Mouse (Mus musculus): Measurements from ENCODE around the gene Tspan33. TPM values are rescaled to one million over a fixed set of nuclear protein-coding genes. Genes with fewer than 3 reads are reported as not detected.
A peak's percentile ranks its signal among the peaks of the same experiment; 100 is the strongest.

Gene Tspan33
- 5.0 and 5.2 TPM in 2 replicates for polyA plus RNA-seq (2014; fragmentation: Nextera tagmentation; extraction: Ambion mirVana)

DNA sequence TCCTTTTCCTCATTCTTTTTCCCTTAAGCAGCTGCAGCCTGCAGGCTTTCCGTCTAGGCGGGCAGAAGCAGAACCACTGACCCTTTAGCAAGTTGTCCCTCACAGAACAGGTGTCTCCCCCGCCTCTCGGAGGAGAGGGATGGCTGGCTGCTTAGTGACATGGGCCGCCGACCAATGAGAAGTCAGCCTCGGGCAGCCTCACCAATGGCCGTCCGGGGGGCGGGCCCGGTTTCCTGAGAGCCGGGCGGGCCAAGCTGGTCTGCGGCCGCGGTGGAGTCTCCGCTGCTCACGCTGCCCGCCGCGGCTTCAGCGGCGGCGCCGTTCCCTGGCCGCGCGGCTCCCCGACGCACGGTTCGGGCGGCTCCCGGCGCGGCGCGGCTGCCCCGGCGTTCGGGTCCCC lies at the start of gene Tspan33:
Gene Tspan33, plus strand, starts transcription at position 270 of the 400 bp plus-strand sequence.
- H3K4me2 ChIP-seq (ENCODE audit: low read depth): peak within 1 kb of the TSS; percentile 100
- H3K4me1 ChIP-seq (ENCODE audit: control insufficient read depth, insufficient read depth, low read length): 0 out of 2 replicates have a peak, but pooled peaks cover 2% of the 10 kb centered on the region
- H3K4me3 ChIP-seq (ENCODE audit: low read depth, low read length): peak within 1 kb of the TSS; percentile 78
- no peaks in the 10 kb centered on the region for H3K36me3 ChIP-seq (ENCODE audit: control insufficient read depth, insufficient read depth, low read length)
- no peak within 1 kb of the TSS for H3K27ac ChIP-seq (ENCODE audit: low read depth, low read length)
- DNase-seq (ENCODE audit: low spot score) (peak; percentile 92), ATAC-seq (ENCODE audit: insufficient read depth, low FRiP score, low TSS enrichment) (peak; percentile 99)
- peak within 1 kb of the TSS; percentile 78 for H3K9ac ChIP-seq (ENCODE audit: low read length)
- no peaks in the 10 kb centered on the region for H3K9me3 ChIP-seq (ENCODE audit: control insufficient read depth, low read length)
- WGBS: under 1% methylated on average over 41 of the region's 41 CpGs
- peaks cover 15% of the 10 kb centered on the region; the same call in 1 of the 2 replicates for H3K27me3 ChIP-seq (ENCODE audit: control insufficient read depth, insufficient read depth, low read length)

DNA sequence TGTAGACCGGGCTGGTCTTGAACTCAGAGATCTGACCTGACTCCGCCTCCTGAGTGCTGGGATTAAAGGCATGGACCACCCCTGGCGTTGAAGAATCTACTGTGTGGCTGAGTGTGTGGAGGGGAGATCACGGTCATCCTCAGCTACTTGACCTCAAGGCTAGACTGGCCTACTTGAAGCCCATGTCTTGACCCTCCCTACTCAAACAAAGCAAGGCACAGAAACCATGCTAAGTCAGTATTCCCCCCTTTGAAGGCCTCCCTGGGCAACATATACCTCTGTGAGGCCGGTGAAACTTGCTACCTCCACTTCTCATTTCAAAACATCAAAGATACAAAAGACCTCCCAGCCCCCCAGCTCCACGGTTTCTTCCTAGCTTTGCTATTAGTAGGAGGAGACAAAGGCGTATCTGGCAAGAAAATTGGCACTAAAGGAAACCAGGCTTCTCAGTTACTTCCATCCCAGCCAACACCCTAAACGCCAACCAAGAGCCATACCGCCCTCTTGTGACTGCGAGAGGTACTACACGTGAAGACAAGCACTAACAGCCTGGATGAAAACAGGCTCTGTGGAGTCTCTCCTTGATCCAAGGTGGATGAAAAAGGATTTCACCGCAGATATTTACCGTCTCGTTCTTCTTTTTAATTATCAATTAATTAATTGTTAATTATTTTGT lies 44.4 kb upstream of the Tspan33 start:
- Histone ChIP-seq H3K36me3 (ENCODE audit: control insufficient read depth, insufficient read depth, low read length) (no peaks in the 10 kb centered on the region), H3K27me3 (ENCODE audit: control insufficient read depth, insufficient read depth, low read length) (no peaks in the 10 kb centered on the region), H3K9ac (ENCODE audit: low read length) (no peak overlapping the region), H3K27ac (ENCODE audit: low read depth, low read length) (no peak overlapping the region), H3K9me3 (ENCODE audit: control insufficient read depth, low read length) (no peaks in the 10 kb centered on the region), H3K4me1 (ENCODE audit: control insufficient read depth, insufficient read depth, low read length) (no peaks in the 10 kb centered on the region), H3K4me2 (ENCODE audit: low read depth) (no peak overlapping the region), H3K4me3 (ENCODE audit: low read depth, low read length) (no peak overlapping the region)
- DNase-seq (ENCODE audit: low spot score) (peak; percentile 87), ATAC-seq (ENCODE audit: insufficient read depth, low FRiP score, low TSS enrichment) (no peak; the same call in 1 of the 2 replicates)
- WGBS: 36% methylated on average over 14 of the region's 14 CpGs

DNA sequence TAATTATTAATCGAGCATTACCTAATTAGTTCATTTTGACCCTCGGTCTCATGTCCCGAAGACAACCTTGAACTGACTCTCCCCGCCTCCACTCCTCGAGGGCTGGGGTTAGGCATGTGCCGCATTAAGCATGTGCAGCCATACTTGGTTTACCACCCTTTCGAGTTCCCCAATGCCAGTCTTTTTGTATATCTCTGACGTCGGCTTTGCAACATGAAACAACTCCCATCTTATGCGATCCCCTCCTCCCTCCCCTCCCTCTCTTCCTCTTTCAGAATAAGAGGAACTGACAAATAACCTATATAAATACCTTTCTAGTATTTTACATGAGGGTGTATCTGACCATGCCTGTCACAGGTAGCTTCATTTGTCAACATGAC lies 43.9 kb upstream of the Tspan33 start:
- ATAC-seq (ENCODE audit: insufficient read depth, low FRiP score, low TSS enrichment): no peak
- 69% methylated on average over 10 of the region's 10 CpGs for WGBS
- Histone ChIP-seq H3K27ac (ENCODE audit: low read depth, low read length) (no peak overlapping the region), H3K4me2 (ENCODE audit: low read depth) (no peak overlapping the region), H3K9me3 (ENCODE audit: control insufficient read depth, low read length) (no peaks in the 10 kb centered on the region), H3K4me1 (ENCODE audit: control insufficient read depth, insufficient read depth, low read length) (no peaks in the 10 kb centered on the region), H3K9ac (ENCODE audit: low read length) (no peak overlapping the region), H3K4me3 (ENCODE audit: low read depth, low read length) (no peak overlapping the region), H3K36me3 (ENCODE audit: control insufficient read depth, insufficient read depth, low read length) (no peaks in the 10 kb centered on the region), H3K27me3 (ENCODE audit: control insufficient read depth, insufficient read depth, low read length) (no peaks in the 10 kb centered on the region)
- DNase-seq (ENCODE audit: low spot score): no peak

DNA sequence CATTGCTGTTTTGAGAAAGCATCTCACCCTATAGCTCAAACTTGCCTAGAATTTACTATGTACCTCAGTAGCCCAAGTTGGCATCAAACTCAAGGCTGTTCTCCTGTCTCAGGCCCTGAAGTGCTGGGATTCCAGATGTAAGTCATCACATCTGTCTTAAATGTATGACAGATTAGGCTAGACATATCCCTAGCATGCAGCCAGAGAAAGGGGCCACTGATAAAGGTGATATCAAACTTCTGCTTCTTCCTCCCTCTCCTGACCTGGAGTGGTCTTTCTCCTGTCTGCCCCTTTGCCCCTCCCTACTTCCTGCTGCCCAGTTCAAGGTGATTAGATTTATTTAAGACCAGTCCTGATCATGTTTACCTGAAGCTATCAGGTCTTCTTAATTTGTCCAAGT lies 40.8 kb upstream of the Tspan33 start:
- Histone ChIP-seq H3K36me3 (ENCODE audit: control insufficient read depth, insufficient read depth, low read length) (no peaks in the 10 kb centered on the region), H3K4me2 (ENCODE audit: low read depth) (no peak overlapping the region), H3K9ac (ENCODE audit: low read length) (no peak overlapping the region), H3K27ac (ENCODE audit: low read depth, low read length) (no peak overlapping the region), H3K27me3 (ENCODE audit: control insufficient read depth, insufficient read depth, low read length) (no peaks in the 10 kb centered on the region), H3K4me1 (ENCODE audit: control insufficient read depth, insufficient read depth, low read length) (no peaks in the 10 kb centered on the region), H3K9me3 (ENCODE audit: control insufficient read depth, low read length) (no peaks in the 10 kb centered on the region), H3K4me3 (ENCODE audit: low read depth, low read length) (no peak overlapping the region)
- no peak for ATAC-seq (ENCODE audit: insufficient read depth, low FRiP score, low TSS enrichment)
- no peak for DNase-seq (ENCODE audit: low spot score)

DNA sequence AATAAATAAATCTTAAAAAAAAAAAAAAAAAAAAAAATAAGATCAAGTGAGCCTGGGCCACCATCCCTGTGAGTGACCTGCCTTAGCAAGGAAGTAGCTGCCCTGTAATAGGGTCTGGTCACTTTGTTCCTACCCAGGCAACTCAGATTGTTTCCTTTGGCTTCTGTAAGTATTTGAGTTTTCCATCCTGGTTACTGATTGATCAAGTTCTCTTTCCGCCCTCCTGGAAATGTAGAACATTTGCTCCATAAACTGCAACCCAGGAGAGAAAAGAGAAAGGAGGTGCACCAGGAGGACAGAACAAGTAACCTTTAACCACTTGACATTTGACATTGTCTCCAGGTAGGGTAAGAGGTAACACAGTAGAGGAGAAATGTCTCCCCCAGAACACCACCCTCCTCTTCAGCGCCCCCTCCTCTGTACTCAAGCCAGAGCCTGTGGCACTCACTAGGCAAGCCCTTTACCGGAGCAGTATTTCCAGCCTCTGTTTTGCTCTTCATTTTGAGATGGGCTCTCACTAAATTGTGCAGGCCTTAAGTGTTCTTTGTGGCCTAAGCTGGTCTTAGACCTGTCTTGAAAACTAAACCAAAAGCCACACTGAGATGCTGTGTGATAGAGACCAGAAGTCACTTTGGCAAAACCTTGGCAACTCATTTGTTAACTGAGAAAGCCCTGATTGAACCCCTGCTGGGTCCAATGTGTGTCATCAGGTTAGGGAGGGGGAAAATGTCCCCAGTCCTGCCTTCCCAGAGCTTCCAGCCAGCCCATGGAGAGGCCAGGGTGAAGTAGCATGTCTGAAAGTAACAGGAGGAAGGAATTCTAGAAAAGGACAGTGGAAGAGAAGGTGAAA lies 35.2 kb upstream of the Tspan33 start:
- H3K36me3 ChIP-seq (ENCODE audit: control insufficient read depth, insufficient read depth, low read length): no peaks in the 10 kb centered on the region
- DNase-seq (ENCODE audit: low spot score) (no peak), ATAC-seq (ENCODE audit: insufficient read depth, low FRiP score, low TSS enrichment) (no peak)
- no peak overlapping the region for H3K4me2 ChIP-seq (ENCODE audit: low read depth)
- H3K27ac ChIP-seq (ENCODE audit: low read depth, low read length): no peak overlapping the region
- H3K4me3 ChIP-seq (ENCODE audit: low read depth, low read length): no peak overlapping the region
- H3K9me3 ChIP-seq (ENCODE audit: control insufficient read depth, low read length): no peaks in the 10 kb centered on the region
- no peaks in the 10 kb centered on the region for H3K4me1 ChIP-seq (ENCODE audit: control insufficient read depth, insufficient read depth, low read length)
- no peaks in the 10 kb centered on the region for H3K27me3 ChIP-seq (ENCODE audit: control insufficient read depth, insufficient read depth, low read length)
- WGBS: 78% methylated on average over 3 of the region's 3 CpGs
- no peak overlapping the region for H3K9ac ChIP-seq (ENCODE audit: low read length)

DNA sequence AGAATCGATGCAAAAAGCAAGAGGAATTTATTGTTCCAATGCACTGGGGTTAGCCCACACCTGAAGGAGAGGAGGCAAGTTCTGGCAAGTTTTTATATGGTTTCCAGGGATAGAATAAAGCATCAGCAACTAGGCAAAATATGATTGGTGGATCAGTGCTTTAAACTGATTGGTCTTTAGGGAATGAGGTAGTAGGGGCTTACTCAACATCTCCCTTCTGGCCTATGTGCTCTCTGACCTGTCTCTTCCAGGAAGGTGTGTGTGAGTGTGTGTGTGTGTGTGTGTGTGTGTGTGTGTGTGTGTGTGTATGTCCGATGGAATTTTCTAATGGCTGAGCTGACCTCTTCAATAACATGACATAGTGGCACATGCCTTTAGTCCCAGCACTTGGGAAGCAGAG lies 34.1 kb upstream of the Tspan33 start:
- Histone ChIP-seq H3K4me2 (ENCODE audit: low read depth) (no peak overlapping the region), H3K27me3 (ENCODE audit: control insufficient read depth, insufficient read depth, low read length) (no peaks in the 10 kb centered on the region), H3K4me3 (ENCODE audit: low read depth, low read length) (no peak overlapping the region), H3K36me3 (ENCODE audit: control insufficient read depth, insufficient read depth, low read length) (no peaks in the 10 kb centered on the region), H3K4me1 (ENCODE audit: control insufficient read depth, insufficient read depth, low read length) (no peaks in the 10 kb centered on the region), H3K9ac (ENCODE audit: low read length) (no peak overlapping the region), H3K9me3 (ENCODE audit: control insufficient read depth, low read length) (no peaks in the 10 kb centered on the region), H3K27ac (ENCODE audit: low read depth, low read length) (no peak overlapping the region)
- DNase-seq (ENCODE audit: low spot score) (no peak), ATAC-seq (ENCODE audit: insufficient read depth, low FRiP score, low TSS enrichment) (no peak)
- WGBS: 78% methylated on average over 2 of the region's 2 CpGs

DNA sequence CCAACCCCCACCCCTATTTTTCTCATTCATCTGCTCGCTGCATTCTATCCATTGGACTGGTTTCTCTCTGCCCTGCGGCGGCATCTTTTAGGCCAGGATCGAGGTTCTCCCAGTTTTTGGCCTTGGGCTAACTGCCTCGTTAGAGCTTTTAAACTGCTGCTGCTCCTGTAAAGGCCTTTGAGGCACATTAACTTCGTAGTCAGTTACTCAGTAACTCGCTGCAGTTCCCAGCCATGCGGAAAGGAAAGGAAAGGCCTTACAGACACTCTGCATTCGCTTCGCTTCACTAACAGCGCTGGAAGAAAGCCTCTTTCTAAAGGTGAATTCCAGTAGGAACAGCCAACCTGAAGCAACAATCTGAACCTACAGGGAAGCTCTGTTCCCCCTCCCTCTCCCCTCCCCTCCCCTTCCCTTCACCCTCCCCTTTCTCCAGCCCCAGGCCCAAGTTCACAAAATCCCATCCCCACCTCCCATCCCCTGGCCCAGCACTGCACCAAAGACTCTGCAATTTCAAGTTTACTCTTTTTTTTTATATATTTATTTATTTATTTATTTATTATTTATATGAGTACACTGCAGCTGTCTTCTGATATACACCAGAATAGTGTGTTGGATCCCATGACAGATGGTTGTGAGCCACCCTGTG lies 33.2 kb upstream of the Tspan33 start:
- H3K9me3 ChIP-seq (ENCODE audit: control insufficient read depth, low read length): no peaks in the 10 kb centered on the region
- no peaks in the 10 kb centered on the region for H3K4me1 ChIP-seq (ENCODE audit: control insufficient read depth, insufficient read depth, low read length)
- no peak overlapping the region for H3K4me3 ChIP-seq (ENCODE audit: low read depth, low read length)
- H3K27ac ChIP-seq (ENCODE audit: low read depth, low read length): no peak overlapping the region
- ATAC-seq (ENCODE audit: insufficient read depth, low FRiP score, low TSS enrichment): no peak
- DNase-seq (ENCODE audit: low spot score): peak; percentile 17
- H3K36me3 ChIP-seq (ENCODE audit: control insufficient read depth, insufficient read depth, low read length): no peaks in the 10 kb centered on the region
- no peaks in the 10 kb centered on the region for H3K27me3 ChIP-seq (ENCODE audit: control insufficient read depth, insufficient read depth, low read length)
- 39% methylated on average over 11 of the region's 11 CpGs for WGBS
- no peak overlapping the region for H3K9ac ChIP-seq (ENCODE audit: low read length)
- H3K4me2 ChIP-seq (ENCODE audit: low read depth): no peak overlapping the region

DNA sequence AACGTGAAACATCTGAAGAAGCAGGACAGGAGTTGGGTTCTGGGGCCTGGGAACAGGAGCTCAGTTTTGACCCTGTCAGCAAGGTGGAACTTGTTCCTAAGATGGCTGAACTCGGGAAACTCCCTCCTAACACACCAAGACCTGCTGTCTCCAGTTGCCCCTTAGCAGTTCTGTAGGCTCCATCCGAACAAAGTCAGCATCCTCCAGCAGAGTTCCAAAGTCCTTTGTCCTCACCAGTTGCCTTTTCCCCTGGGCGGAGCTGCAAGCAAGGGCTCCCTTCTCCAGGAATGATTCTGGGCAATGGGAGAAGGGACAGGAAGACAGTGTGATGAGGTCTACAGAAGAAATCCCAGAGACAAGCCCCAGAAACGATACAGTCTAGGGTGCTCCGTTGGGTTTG lies 26.8 kb upstream of the Tspan33 start:
- no peak overlapping the region for H3K4me2 ChIP-seq (ENCODE audit: low read depth)
- no peaks in the 10 kb centered on the region for H3K27me3 ChIP-seq (ENCODE audit: control insufficient read depth, insufficient read depth, low read length)
- H3K4me3 ChIP-seq (ENCODE audit: low read depth, low read length): no peak overlapping the region
- H3K9ac ChIP-seq (ENCODE audit: low read length): no peak overlapping the region
- no peak overlapping the region for H3K27ac ChIP-seq (ENCODE audit: low read depth, low read length)
- H3K4me1 ChIP-seq (ENCODE audit: control insufficient read depth, insufficient read depth, low read length): no peaks in the 10 kb centered on the region
- no peaks in the 10 kb centered on the region for H3K36me3 ChIP-seq (ENCODE audit: control insufficient read depth, insufficient read depth, low read length)
- 80% methylated on average over 6 of the region's 6 CpGs for WGBS
- DNase-seq (ENCODE audit: low spot score) (no peak), ATAC-seq (ENCODE audit: insufficient read depth, low FRiP score, low TSS enrichment) (no peak)
- no peaks in the 10 kb centered on the region for H3K9me3 ChIP-seq (ENCODE audit: control insufficient read depth, low read length)

Data from neural tube, embryonic 11.5 days (tissue).